Mouse (Mus musculus) limb, embryonic 11.5 days (tissue): Measurements from ENCODE around the gene Bpifa2. TPM values are rescaled to one million over a fixed set of nuclear protein-coding genes. Genes with fewer than 3 reads are reported as not detected.
"Not testable (repeated sequence)": the region's sequence is repeated elsewhere in the genome, so short reads cannot be mapped to it uniquely, and the experiment has no call there.

Experiments used
- ATAC-seq: fragments of 200-750 bp; cut with Nextera tagmentation; 2 replicates; pipeline ENCODE4 v1.8.0; 2017; ENCODE audit warnings: low read depth; ENCODE audit not compliant: insufficient number of reproducible peaks, low FRiP score, low TSS enrichment
- DNase-seq: peaks from one replicate; pipeline ENCODE4 v3.0.0-alpha.2; 2015; ENCODE audit warnings: low spot score
- H3K27ac ChIP-seq: fragments of 300-500 bp; sonication (generic); replicated peaks from 2 replicates; pipeline ENCODE4 v1.5.1; 2014; ENCODE audit warnings: low read depth, mild to moderate bottlenecking, low read length
- H3K27me3 ChIP-seq: fragments of 300-500 bp; sonication (generic); 2 replicates; pipeline ENCODE4 v1.6.1; 2014; ENCODE audit warnings: mild to moderate bottlenecking, low read length, mixed read lengths; ENCODE audit not compliant: control insufficient read depth, insufficient read depth
- H3K36me3 ChIP-seq: fragments of 300-500 bp; sonication (generic); 2 replicates; pipeline ENCODE4 v1.6.1; 2014; ENCODE audit warnings: mild to moderate bottlenecking, low read length, moderate library complexity, mixed read lengths; ENCODE audit not compliant: control insufficient read depth, insufficient read depth
- H3K4me1 ChIP-seq: fragments of 300-500 bp; sonication (generic); 2 replicates; pipeline ENCODE4 v1.6.1; 2014; ENCODE audit warnings: low read length, mixed read lengths; ENCODE audit not compliant: control insufficient read depth, insufficient read depth
- H3K4me2 ChIP-seq: fragments of 300-500 bp; sonication (generic); 2 replicates; pipeline ENCODE4 v1.6.1; 2014; ENCODE audit warnings: low read depth, mild to moderate bottlenecking, moderate library complexity; ENCODE audit not compliant: severe bottlenecking
- H3K4me3 ChIP-seq: fragments of 300-500 bp; sonication (generic); 2 replicates; pipeline ENCODE4 v1.5.1; 2014; ENCODE audit warnings: low read depth, low read length
- H3K9ac ChIP-seq: fragments of 300-500 bp; sonication (generic); 2 replicates; pipeline ENCODE4 v1.6.1; 2014; ENCODE audit warnings: mild to moderate bottlenecking, low read length
- H3K9me3 ChIP-seq: fragments of 300-500 bp; sonication (generic); 2 replicates; pipeline ENCODE4 v1.6.1; 2016; ENCODE audit warnings: low read length; ENCODE audit not compliant: control insufficient read depth
- WGBS: fragments of 180-500 bp; shearing (Covaris S2); extraction: QIAGEN DNeasy Blood & Tissue Kit; methylation state at CpG from one replicate; pipeline ENCODE4 v1.1.7; 2014; 5-methylcytosine and 5-hydroxymethylcytosine counted together
- polyA plus RNA-seq: library from polyadenylated mRNA; unstranded; fragments of >200 nt; fragmentation: Nextera tagmentation; extraction: Ambion mirVana; gene quantifications from 2 replicates; pipeline ENCODE4 v1.2.1, GENCODE M21; 2014

The Bpifa2 gene
- polyA plus RNA-seq, 1 experiment from 2014 or later: not detected

DNA sequence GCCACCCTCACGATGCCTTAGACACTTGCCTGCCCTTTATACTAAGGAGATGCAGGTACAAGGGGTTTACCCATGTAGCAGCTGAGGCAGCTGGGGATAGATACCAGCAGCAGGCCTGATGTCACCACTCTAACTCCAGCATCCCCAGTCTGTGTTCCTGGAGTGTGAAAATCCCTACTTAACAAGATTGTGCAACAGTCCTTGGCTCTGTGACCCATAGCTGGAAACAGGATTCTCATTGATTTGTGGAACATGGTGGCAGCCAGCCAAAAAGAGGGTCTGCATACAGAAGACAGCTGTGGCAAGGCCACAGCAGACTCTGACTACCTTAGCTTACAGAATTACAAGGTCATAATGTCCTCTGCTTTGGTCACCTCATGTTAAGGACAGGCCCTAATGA is 3.0 kb upstream of the Bpifa2 start:
- Histone ChIP-seq H3K4me2 (no peak overlapping the region), H3K27me3 (no peaks in the 10 kb centered on the region), H3K27ac (no peak overlapping the region), H3K36me3 (no peaks in the 10 kb centered on the region), H3K4me1 (no peaks in the 10 kb centered on the region), H3K4me3 (no peak overlapping the region), H3K9me3 (no peaks in the 10 kb centered on the region), H3K9ac (no peak overlapping the region)
- 73% methylated on average over 1 of the region's 1 CpGs for WGBS
- DNase-seq (no peak), ATAC-seq (no peak)

DNA sequence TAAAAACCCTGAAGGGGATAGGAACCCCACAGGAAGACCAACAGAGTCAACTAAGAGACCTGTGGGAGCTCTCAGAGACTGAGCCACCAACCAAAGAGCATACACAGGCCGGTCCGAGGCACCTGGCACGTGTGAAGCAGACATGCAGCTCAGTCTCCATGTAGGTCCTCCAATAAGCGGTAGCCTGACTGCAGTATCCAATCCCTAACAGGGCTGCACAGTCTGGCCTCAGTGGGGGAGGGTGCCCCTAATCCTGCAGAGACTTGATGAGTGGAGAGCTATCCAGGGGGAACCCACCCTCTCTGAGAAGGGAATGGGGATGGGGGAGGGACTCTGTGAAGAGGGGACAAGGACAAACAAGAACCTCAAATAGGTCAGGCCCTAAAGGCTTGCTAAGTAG is 2.3 kb upstream of the Bpifa2 start:
- H3K36me3 ChIP-seq: no peaks in the 10 kb centered on the region
- WGBS: 95% methylated on average over 4 of the region's 4 CpGs
- no peaks in the 10 kb centered on the region for H3K9me3 ChIP-seq
- DNase-seq: no peak
- no peak overlapping the region for H3K27ac ChIP-seq
- H3K9ac ChIP-seq: no peak overlapping the region
- H3K27me3 ChIP-seq: no peaks in the 10 kb centered on the region
- no peaks in the 10 kb centered on the region for H3K4me1 ChIP-seq
- no peak overlapping the region for H3K4me2 ChIP-seq
- no peak for ATAC-seq
- H3K4me3 ChIP-seq: no peak overlapping the region

DNA sequence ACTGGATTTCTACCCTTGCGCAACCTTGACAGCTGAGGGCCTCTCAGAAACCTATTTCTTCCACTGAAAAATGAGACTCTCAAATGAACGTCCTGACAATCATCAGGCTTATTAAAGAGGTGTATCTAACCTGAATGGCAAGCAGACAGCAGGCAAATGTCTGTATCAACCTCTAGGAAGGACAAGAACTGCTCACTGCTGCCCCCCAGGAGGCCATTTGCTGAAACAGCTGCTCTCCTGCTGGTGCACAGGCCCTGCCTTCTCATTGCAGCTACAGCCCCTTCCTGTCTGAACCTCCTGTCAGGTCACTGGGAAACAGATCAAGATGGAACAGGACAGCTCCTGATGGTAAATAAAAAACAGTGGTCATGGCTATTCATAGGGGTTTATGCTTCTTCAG is 1.7 kb upstream of the Bpifa2 start:
- WGBS: 83% methylated on average over 2 of the region's 2 CpGs
- Histone ChIP-seq H3K9ac (no peak overlapping the region), H3K4me3 (no peak overlapping the region), H3K36me3 (no peaks in the 10 kb centered on the region), H3K4me2 (no peak overlapping the region), H3K9me3 (no peaks in the 10 kb centered on the region), H3K4me1 (no peaks in the 10 kb centered on the region), H3K27me3 (no peaks in the 10 kb centered on the region), H3K27ac (no peak overlapping the region)
- no peak for ATAC-seq
- no peak for DNase-seq

DNA sequence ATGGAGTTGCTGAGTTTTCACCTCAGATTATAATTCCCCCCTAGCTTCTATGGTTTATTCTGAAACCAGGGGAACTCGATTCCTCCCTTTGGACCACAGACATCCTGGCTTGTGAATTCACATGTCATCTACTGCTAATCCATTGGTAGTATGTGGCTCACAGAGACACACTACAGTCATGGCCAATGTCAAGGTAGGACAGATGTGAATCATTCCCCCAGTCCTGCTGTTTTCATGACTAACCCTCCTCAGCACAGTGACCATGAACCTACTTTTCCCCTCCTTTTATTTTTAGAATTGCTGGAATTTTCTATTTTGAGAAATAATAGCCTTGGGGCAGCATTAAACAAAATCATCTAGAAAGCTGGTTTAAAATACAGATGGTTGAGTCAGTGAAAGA is 684 bp upstream of the Bpifa2 start:
- Histone ChIP-seq H3K4me2 (no peak overlapping the region), H3K4me3 (no peak overlapping the region), H3K27ac (no peak overlapping the region), H3K36me3 (no peaks in the 10 kb centered on the region), H3K4me1 (no peaks in the 10 kb centered on the region), H3K9ac (no peak overlapping the region), H3K27me3 (no peaks in the 10 kb centered on the region), H3K9me3 (no peaks in the 10 kb centered on the region)
- WGBS: 92% methylated on average over 1 of the region's 1 CpGs
- DNase-seq (no peak), ATAC-seq (no peak)

DNA sequence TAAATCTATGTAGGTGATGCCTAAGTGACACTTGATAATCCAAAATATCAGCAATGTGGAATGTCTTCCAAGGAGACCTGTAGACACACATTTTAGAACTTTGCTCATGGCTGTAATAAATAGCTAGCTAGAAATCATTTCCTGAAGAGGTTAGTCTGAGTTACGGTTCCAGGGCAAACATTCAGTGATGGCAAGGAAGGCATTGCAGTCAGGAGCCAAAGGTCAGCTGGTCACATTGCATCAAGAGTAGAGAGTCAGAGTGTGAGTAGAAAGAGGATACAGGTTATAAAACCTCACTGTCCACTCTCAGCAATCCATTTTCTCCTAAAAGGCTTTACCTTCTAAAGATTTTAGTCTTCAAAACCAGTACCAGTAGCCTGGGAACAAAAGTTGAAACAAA is 9.9 kb downstream of the Bpifa2 start:
- Histone ChIP-seq H3K4me2 (no peak overlapping the region), H3K27me3 (no peaks in the 10 kb centered on the region), H3K27ac (no peak overlapping the region), H3K36me3 (no peaks in the 10 kb centered on the region), H3K4me3 (no peak overlapping the region), H3K9ac (no peak overlapping the region), H3K9me3 (no peaks in the 10 kb centered on the region), H3K4me1 (no peaks in the 10 kb centered on the region)
- ATAC-seq: no peak
- no peak for DNase-seq
- WGBS: 85% methylated on average over 1 of the region's 1 CpGs

DNA sequence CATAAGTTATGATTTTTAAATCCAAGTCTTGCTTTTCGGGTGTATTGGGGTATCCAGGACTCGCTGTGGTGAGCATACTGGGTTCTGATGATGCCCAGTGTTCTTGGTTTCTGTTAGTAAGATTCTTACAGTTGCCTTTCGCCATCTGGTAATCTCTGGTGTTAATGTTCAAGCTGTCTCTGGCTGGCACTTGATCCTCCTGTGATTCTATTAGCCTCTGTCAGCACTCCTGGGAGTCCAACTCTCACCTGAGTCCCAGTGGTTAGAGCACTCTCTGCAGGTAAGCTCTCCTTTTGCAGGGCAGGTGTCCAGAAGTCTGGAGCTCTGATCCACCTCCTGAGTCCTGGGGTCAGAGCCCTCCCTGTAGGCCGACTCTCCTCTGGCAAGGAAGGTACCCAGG is 16.6 kb downstream of the Bpifa2 start:
- H3K27ac ChIP-seq, DNase-seq, H3K27me3 ChIP-seq, H3K4me2 ChIP-seq, H3K4me3 ChIP-seq, ATAC-seq, H3K36me3 ChIP-seq, H3K9ac ChIP-seq, H3K9me3 ChIP-seq, H3K4me1 ChIP-seq: not testable (repeated sequence)
- 90% methylated on average over 4 of the region's 4 CpGs for WGBS

DNA sequence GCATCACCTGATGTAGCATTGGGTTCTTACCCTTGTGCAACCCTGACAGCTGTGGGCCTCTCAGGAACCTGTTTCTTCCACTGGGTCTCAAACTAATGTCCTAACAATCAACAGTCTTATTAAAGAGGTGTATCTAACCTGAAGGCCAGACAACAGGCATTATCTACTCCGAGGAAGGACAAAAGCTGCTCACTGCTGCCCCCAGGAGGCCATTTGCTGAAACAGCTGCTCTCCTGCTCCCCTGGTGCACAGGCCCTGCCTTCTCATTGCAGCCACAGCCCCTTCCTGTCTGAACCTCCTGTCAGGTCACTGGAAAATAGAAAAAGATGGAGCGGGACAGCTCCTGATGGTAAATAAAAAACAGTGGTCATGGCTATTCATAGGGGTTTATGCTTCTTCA is 30.9 kb downstream of the Bpifa2 start:
- H3K4me3 ChIP-seq: no peak overlapping the region
- 60% methylated on average over 2 of the region's 2 CpGs for WGBS
- peak; percentile 50 for DNase-seq

DNA sequence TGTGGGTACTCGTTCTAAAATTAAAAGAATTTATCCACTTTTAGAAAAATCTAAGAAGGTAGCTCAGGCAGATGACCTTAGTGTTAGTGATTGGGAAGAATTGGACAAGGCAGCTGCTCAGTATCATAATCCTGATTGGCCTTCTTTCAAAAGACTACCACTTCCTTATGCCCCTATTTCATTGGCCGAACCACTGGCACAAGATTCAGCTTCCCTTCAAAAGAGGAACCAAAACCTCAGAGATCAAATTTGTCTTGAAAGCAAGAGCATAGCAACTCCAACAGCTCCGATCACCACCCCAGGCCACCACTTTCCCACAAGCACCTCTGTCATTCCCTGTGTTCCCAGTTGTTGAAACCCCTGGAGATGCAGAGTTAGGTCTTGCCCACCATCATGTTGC is 36.7 kb downstream of the Bpifa2 start:
- WGBS: 87% methylated on average over 3 of the region's 3 CpGs
- H3K27ac ChIP-seq: no peak overlapping the region
- no peak overlapping the region for H3K9ac ChIP-seq

More for the DNA sequence above, 30.9 kb downstream of the Bpifa2 start:
- Histone ChIP-seq H3K27me3 (no peaks in the 10 kb centered on the region), H3K4me2 (no peak overlapping the region), H3K36me3 (no peaks in the 10 kb centered on the region), H3K27ac (no peak overlapping the region), H3K9ac (no peak overlapping the region), H3K4me1 (no peaks in the 10 kb centered on the region), H3K9me3 (no peaks in the 10 kb centered on the region)
- ATAC-seq: no peak

DNA sequence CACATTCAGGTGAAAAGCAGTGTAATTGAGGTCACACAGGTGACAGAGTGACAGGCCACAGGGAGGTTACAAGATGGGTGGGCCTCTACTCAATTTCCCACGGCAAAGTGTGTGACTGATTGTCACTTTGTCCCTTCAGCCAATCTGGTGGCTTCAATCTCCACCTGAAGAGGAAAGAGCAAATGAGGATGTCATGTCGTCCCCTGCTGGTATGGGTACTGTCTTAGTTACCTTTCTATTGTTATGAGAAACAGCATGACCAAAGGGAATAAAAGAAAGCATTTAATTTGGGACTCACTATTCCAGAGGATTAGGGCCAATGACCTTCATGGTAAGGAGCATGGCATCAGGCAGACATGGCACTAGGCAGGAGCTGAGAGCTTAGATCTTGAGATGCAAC is 50.6 kb downstream of the Bpifa2 start:
- ATAC-seq (no peak), DNase-seq (no peak)
- Histone ChIP-seq H3K27ac (no peak overlapping the region), H3K4me1 (no peaks in the 10 kb centered on the region), H3K27me3 (no peaks in the 10 kb centered on the region), H3K4me3 (no peak overlapping the region), H3K9ac (no peak overlapping the region), H3K9me3 (no peaks in the 10 kb centered on the region), H3K36me3 (no peaks in the 10 kb centered on the region), H3K4me2 (no peak overlapping the region)
- WGBS: 66% methylated on average over 2 of the region's 2 CpGs

More for the DNA sequence above, 36.7 kb downstream of the Bpifa2 start:
- Histone ChIP-seq H3K4me3 (no peak overlapping the region), H3K36me3 (no peaks in the 10 kb centered on the region), H3K4me2 (no peak overlapping the region), H3K4me1 (no peaks in the 10 kb centered on the region), H3K27me3 (no peaks in the 10 kb centered on the region), H3K9me3 (no peaks in the 10 kb centered on the region)
- no peak for DNase-seq
- ATAC-seq: no peak
